Mouse (Mus musculus) G1E (cell line): Measurements from ENCODE around the gene Mrps24. TPM values are rescaled to one million over a fixed set of nuclear protein-coding genes. Genes with fewer than 3 reads are reported as not detected.

ENCODE experiments used
- ATAC-seq: 2 replicates; pipeline ENCODE4 v1.8.0; 2016; ENCODE audit warnings: mild to moderate bottlenecking; ENCODE audit not compliant: insufficient number of reproducible peaks, poor library complexity, low FRiP score, severe bottlenecking; ENCODE audit errors: extremely low read depth
- DNase-seq: peaks from one replicate; pipeline ENCODE4 v3.0.0; 2012; ENCODE audit warnings: low spot score
- H3K27me3 ChIP-seq: 2 replicates; pipeline ENCODE4 v1.6.1; 2012; ENCODE audit warnings: mild to moderate bottlenecking, low read length, inconsistent platforms; ENCODE audit not compliant: insufficient read depth
- H3K36me3 ChIP-seq: replicated peaks from 2 replicates; pipeline ENCODE3; 2012; ENCODE audit warnings: mild to moderate bottlenecking, inconsistent platforms
- H3K4me1 ChIP-seq: 2 replicates; pipeline ENCODE4 v1.6.1; 2012; ENCODE audit warnings: low read depth, low read length, inconsistent platforms, mixed read lengths; ENCODE audit not compliant: insufficient read depth
- H3K4me3 ChIP-seq: 2 replicates; pipeline ENCODE4 v1.5.1; 2012; ENCODE audit warnings: low read depth, mild to moderate bottlenecking, inconsistent platforms, low read length, moderate library complexity, mixed read lengths
- H3K9me3 ChIP-seq: replicated peaks from 2 replicates; pipeline ENCODE4 v1.6.1; 2012; ENCODE audit warnings: inconsistent platforms
- CTCF ChIP-seq: IDR thresholded peaks from 2 replicates; pipeline ENCODE4 v1.5.1; 2012; ENCODE audit warnings: low read depth, low read length, inconsistent platforms, mixed read lengths
- GATA1 ChIP-seq: IDR thresholded peaks from 2 replicates; pipeline ENCODE4 v1.6.1; 2012; ENCODE audit warnings: borderline replicate concordance, low read length, inconsistent platforms, mixed read lengths
- GATA2 ChIP-seq: IDR thresholded peaks from 2 replicates; pipeline ENCODE4 v1.6.1; 2012; ENCODE audit warnings: low read depth, low read length, inconsistent platforms, borderline replicate concordance
- POLR2AphosphoS5 ChIP-seq: IDR thresholded peaks from 2 replicates; pipeline ENCODE4 v1.6.1; 2012; ENCODE audit warnings: low read depth, low read length, inconsistent platforms; ENCODE audit not compliant: insufficient replicate concordance
- TAL1 ChIP-seq: conservative IDR thresholded peaks from 2 replicates; pipeline ENCODE4 v1.6.1; 2012; ENCODE audit warnings: low read depth, low read length, inconsistent platforms, mixed read lengths
- polyA plus RNA-seq: library from polyadenylated mRNA; stranded (reverse); fragments of >175 nt; gene quantifications from 2 replicates; pipeline ENCODE4 v1.2.3, GENCODE M21; 2012
- total RNA-seq, 2 experiments: library from RNA; stranded (forward) in 1 of 2; stranded (reverse) in 1 of 2; fragments of 200-1000 nt in 1 of 2; fragments of >200 nt in 1 of 2; fragmentation: Nextera tagmentation in 1 of 2; gene quantifications; 2 replicates each; pipeline ENCODE4 v1.2.3; 2014 to 2017

Gene Mrps24
- total RNA-seq (2014; fragmentation: Nextera tagmentation) (17.9 and 26.1 TPM in 2 replicates), total RNA-seq (2017) (75.1 and 89.8 TPM in 2 replicates), polyA plus RNA-seq (112 and 154 TPM in 2 replicates)

DNA sequence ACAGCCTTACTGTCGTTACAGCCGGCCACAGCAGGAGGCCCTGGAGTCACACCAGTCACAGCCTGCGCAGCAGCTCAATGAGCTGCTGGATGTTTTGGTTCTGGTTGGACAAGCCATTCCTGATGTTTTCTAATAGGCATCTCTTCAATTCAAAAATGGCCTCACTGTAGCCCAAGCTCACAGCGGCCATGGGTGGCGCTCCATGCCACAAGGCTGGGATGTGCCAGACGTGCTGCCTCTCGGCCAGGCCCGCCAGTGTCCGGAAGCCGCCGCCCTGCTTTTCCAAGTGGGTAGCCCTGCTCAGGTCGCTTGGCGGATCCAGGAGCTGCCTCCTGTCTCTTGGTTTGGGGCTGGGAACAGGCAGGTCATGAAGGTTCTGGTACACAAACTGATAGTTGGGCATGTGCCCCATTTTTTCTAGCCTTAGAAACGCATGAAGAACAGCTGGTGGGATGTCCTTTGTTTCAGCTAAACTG is at the start of gene Mrps24:
Gene Mrps24 (minus strand): TSS at position 51 of the 476 bp plus-strand sequence.
- Histone ChIP-seq H3K4me1 (peaks cover 6% of the 10 kb centered on the region), H3K4me3 (no peak within 1 kb of the TSS), H3K27me3 (no peaks in the 10 kb centered on the region; the same call in 1 of the 2 replicates), H3K36me3 (peaks cover 78% of the 10 kb centered on the region), H3K9me3 (no peaks in the 10 kb centered on the region)
- DNase-seq (no peak), ATAC-seq (no peak)
- TF ChIP-seq CTCF: no peak
- no peak for TF ChIP-seq POLR2AphosphoS5
- TF ChIP-seq GATA2: no peak
- TF ChIP-seq TAL1: no peak
- TF ChIP-seq GATA1: no peak

DNA sequence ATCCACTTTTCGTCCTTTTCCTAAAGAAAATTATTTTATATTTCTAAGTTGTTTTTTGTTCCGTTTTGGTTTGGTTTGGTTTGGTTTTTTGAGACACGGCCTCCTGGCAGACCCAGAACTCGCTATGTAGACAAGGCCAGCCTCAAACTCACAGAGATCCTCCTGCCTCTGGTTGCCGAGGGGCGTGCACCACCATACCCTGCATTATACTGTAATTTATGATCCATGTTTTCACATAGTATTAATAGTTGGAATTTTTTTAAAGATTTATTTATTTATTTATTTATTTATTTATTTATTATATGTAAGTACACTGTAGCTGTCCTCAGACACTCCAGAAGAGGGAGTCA is 47.1 kb upstream of the Mrps24 start:
- no peaks in the 10 kb centered on the region for H3K9me3 ChIP-seq
- peaks cover 24% of the 10 kb centered on the region for H3K36me3 ChIP-seq
- DNase-seq (no peak), ATAC-seq (no peak)
- peak overlapping the region; percentile 82 for H3K4me3 ChIP-seq
- H3K4me1 ChIP-seq: peaks cover 20% of the 10 kb centered on the region
- TF ChIP-seq POLR2AphosphoS5: no peak
- TF ChIP-seq GATA2: no peak
- TF ChIP-seq GATA1: no peak
- no peak for TF ChIP-seq CTCF
- no peak for TF ChIP-seq TAL1
- H3K27me3 ChIP-seq: no peaks in the 10 kb centered on the region

DNA sequence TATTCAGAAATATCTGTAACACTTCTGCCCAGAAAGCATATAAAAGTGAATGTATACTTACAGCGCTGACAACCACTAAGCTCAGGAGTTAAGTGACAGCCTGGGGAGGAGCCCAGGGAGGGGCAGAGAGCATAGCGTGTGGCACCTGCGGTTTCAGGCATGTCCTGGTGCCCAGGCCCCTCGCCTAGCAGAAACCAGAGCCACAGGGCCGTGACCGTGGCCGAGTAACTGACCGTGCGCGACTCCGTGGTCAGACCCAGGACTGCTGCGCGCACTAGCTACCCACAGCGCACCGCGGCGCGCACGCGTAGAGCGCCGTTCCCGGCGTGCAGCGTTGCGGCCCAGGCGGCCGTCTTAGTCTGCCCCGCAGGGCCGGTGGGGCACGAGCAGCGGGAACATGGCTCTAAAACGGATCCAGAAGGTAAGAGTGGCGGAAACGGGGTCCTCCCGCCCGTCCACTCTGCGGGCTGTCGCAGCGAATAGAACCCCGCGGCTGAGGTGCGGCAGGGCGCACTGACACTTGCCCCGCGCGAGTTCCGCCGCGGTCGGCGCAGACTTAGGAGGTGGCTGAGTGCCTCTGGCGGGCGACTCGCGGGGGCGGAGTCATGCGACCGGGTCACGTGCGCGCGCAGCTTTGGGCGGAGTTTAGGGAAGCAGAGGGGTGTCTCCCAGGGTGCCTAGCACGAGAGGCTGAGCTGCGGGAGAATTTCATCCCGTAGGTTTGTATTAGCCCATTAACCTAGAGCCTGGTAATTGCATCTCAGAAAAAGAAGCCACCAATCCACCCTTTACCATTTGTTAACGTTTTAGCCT is 46.5 kb upstream of the Mrps24 start, which contains the start of gene Urgcp:
Gene Urgcp (minus strand): TSS at position 557 of the 813 bp plus-strand sequence.
- H3K4me1 ChIP-seq: peaks cover 20% of the 10 kb centered on the region
- peak; percentile 98 for DNase-seq
- peak; percentile 54 for ATAC-seq

DNA sequence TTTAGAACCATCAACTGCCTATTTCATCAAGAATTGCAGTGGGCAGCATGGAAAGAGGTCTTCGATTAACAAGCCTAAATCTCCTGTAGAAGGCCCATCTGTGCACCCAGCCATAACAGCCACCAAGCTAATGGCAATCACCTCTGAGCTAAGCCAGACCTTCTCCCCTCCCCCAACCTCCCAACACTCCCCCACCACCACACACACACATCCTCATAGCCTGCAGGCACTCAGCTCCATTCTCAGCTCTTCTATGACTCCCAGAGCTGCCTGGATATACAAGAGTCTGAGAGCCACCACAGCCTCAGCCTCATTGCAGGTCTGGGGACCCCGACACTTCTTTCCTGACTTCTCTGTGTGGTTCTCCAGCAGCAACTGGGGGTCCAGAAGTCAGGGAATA is 38.3 kb upstream of the Mrps24 start:
- TF ChIP-seq POLR2AphosphoS5: no peak
- no peak for TF ChIP-seq CTCF
- TF ChIP-seq GATA2: no peak
- no peak for ATAC-seq
- Histone ChIP-seq H3K36me3 (peaks cover 30% of the 10 kb centered on the region), H3K4me3 (no peak overlapping the region), H3K27me3 (no peaks in the 10 kb centered on the region), H3K4me1 (peaks cover 5% of the 10 kb centered on the region; the same call in 1 of the 2 replicates), H3K9me3 (peaks cover 9% of the 10 kb centered on the region)
- no peak for DNase-seq

More for the DNA sequence above, 46.5 kb upstream of the Mrps24 start, which contains the start of gene Urgcp:
- peak within 1 kb of the TSS; percentile 82 for H3K4me3 ChIP-seq
- H3K36me3 ChIP-seq: peaks cover 30% of the 10 kb centered on the region
- TF ChIP-seq CTCF (no peak), POLR2AphosphoS5 (0 out of 2 replicates have a peak, but pooled peaks have one; percentile 31)
- no peaks in the 10 kb centered on the region for H3K9me3 ChIP-seq
- H3K27me3 ChIP-seq: no peaks in the 10 kb centered on the region

DNA sequence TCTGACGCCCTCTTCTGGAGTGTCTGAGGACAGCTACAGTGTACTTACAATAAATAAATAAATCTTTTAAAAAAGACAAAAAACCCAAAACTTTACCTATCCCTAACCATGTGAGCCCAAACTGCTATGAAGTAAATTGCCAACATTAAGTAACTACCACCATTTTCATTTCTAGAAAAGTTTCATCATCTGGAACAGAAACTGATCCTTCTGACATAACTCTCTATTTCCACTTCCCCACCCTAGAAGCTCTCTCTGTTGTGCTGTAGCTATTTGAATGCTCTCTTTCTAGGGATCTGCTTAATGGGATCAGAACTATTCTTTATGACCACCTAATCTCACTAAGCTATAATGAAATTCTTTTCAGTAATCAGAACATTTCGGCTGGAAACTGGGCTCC is 29.5 kb upstream of the Mrps24 start:
- Histone ChIP-seq H3K9me3 (no peaks in the 10 kb centered on the region), H3K36me3 (no peaks in the 10 kb centered on the region), H3K4me3 (no peak overlapping the region), H3K4me1 (peaks cover 17% of the 10 kb centered on the region), H3K27me3 (no peaks in the 10 kb centered on the region; the same call in 1 of the 2 replicates)
- TF ChIP-seq GATA1 (no peak), GATA2 (no peak), CTCF (no peak), TAL1 (no peak), POLR2AphosphoS5 (no peak)
- no peak for DNase-seq
- ATAC-seq: no peak

DNA sequence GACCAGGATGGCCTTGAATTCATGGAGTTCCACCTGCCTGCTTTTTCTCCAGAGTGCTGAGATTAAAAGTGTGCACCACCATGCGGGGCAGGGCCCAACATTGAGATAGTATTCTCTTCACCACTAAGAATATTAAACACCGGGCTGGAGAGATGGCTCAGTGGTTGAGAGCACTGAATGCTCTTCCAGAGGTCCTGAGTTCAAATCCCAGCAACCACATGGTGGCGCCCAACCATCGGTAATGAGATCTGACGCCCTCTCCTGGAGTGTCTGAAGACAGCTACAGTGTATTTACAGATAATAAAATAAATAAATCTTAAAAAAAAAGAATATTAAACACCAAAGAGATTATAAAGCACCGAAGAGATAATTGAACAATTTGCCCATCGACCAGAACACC is 26.6 kb upstream of the Mrps24 start:
- Histone ChIP-seq H3K27me3 (no peaks in the 10 kb centered on the region; the same call in 1 of the 2 replicates), H3K9me3 (no peaks in the 10 kb centered on the region), H3K4me1 (peaks cover 24% of the 10 kb centered on the region), H3K4me3 (no peak overlapping the region), H3K36me3 (peaks cover 10% of the 10 kb centered on the region)
- no peak for TF ChIP-seq GATA2
- no peak for TF ChIP-seq TAL1
- TF ChIP-seq GATA1: no peak
- TF ChIP-seq CTCF: no peak
- no peak for TF ChIP-seq POLR2AphosphoS5
- ATAC-seq (no peak), DNase-seq (no peak)
